Mouse (Mus musculus) spleen, postnatal 14 days (tissue): ENCODE data around the gene Wfdc12.
"Not testable (repeated sequence)": the region's sequence is repeated elsewhere in the genome, so short reads cannot be mapped to it uniquely, and the experiment has no call there.

Experiments
- DNase-seq, 2 experiments: peaks; one replicate each; pipeline ENCODE4 v3.0.0; 2021 to 2022; ENCODE audit warnings: low spot score in 2 of 2

Gene Wfdc12

DNA sequence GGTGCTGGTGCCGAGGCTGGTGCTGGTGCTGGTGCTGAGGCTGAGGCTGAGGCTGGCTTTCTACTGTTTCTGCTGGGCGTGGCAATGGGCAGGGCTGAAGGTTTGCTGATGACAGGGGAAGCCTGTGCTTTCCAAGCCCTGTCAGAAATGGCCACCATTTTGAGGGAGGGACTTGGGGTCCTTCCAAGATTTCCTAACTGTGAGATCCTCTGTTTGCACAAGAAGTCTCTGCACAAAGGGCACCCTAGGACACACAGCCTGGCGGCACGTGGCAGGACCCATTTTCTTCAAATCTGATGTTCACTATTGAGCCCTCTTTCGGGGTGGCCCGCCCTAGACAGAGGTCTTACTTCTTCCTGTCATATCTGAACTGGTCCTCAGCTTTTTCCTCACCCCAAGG is at the start of gene Wfdc12:
Gene Wfdc12, minus strand, starts transcription at position 33 of the 400 bp plus-strand sequence.
- DNase-seq, result no peak

DNA sequence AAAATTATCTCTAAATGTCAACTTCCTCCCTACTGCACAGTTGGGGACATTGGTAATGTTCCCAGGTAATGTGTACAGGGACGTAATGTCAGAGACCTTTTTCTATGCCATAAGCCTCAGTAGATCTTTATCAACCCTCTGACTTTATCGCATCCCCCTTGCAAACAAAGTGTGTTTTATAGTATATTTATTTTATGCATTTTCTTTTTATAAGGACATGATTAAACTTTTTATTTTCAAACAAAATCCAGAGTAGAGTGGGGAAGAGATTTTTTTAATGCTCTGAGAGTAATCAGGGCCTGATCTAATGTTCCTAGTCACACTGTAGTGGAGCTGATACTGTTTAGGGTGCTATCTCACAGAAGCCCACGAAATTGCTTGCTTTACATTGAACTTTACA is 48.0 kb upstream of the Wfdc12 start, which contains the start of gene Svs2:
Gene Svs2, minus strand, starts transcription at position 101 of the 400 bp plus-strand sequence.
- no peak for DNase-seq

GRCm38 (mm10) chr2:164232671-164233070 is 42.3 kb upstream of the Wfdc12 start:
- no peak for DNase-seq

GRCm38 (mm10) chr2:164228361-164229070 is 38.1 kb upstream of the Wfdc12 start:
- no peak for DNase-seq

- no peak for DNase-seq
Measured at GRCm38 (mm10) chr2:164221522-164221921, 31.1 kb upstream of the Wfdc12 start, which contains the start of gene Wfdc15b. TSS of gene Wfdc15b (minus strand) at chr2:164221660.

DNA sequence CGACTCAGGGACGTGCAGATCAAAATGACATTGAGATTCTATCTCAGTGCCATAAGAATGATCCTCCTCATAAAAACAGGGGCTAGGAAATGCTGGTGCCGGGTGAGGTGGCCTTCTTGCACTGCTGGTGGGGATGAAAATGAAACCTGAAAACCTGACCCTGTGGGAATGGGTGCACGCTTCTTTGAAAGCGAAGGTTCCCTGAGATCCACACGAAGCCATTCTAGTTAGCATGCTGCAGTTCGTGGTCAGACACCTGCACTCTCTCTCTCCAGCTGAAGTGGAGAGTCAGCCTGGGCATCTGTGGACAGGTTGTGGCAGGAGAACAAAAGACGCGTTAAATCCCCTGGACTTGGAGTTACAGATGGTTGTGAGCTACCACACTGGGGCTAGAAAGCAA is 28.9 kb upstream of the Wfdc12 start:
- DNase-seq, result no peak

DNA sequence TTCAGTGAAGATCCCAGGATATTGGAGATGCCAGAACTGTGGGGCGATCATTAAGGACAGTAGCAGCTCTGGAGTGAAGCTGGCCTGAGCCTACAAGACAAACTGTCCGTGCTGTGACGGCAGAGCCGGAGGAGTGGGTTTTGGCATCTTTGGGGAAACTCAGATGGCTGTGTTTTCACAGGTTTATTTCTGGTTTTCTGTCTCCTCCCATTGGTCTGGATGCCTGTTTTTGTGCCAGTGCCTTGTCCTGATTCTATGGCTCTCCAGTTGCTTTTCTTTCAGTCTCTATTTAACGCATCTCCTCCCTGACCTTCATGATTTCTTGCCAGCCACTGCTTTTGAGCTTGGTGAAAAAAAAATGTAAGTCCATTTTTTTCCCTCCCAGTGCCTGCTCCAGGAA is 22.3 kb upstream of the Wfdc12 start:
- no peak for DNase-seq

GRCm38 (mm10) chr2:164210892-164211291 is 20.5 kb upstream of the Wfdc12 start:
- DNase-seq, result no peak

DNA sequence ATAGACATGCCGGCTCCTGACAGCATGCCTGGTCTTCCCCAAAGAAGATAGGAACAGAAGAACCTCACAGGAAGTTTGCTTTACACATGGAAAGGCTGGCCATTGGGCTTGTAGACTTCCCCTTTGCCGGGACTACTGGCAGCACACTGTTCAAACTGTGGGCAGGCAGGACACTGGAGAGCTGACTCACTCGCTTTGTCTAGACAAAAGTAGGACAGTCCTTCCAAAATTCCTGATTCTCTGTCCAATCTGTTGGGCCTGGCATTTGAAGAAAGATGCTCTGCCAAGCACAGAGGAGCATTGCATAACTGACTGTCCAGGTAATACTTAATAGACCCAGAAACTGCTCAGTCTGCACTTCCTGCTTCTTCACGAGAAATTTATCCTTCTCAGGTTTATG is 16.3 kb upstream of the Wfdc12 start:
- no peak for DNase-seq

DNA sequence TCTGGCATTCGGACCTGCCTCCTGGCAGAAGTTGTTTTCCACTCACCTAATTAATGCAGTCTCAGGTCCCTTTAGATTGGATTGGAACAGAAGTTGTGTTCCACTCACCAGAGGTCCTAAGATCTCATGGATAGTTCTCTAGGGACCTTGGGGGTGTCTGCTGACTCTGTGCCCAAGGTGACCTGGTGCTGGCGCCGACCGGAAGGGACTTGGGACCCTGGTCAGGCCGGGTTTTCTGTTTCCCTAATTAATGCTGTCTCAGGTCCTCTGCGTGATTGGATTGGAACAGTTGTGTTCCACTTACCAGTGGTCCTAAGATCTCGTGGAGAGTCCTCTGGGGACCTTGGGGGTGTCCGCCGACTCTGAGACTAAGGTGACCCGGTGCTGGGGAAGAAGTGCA is 15.6 kb upstream of the Wfdc12 start:
- DNase-seq, result not testable (repeated sequence)

DNA sequence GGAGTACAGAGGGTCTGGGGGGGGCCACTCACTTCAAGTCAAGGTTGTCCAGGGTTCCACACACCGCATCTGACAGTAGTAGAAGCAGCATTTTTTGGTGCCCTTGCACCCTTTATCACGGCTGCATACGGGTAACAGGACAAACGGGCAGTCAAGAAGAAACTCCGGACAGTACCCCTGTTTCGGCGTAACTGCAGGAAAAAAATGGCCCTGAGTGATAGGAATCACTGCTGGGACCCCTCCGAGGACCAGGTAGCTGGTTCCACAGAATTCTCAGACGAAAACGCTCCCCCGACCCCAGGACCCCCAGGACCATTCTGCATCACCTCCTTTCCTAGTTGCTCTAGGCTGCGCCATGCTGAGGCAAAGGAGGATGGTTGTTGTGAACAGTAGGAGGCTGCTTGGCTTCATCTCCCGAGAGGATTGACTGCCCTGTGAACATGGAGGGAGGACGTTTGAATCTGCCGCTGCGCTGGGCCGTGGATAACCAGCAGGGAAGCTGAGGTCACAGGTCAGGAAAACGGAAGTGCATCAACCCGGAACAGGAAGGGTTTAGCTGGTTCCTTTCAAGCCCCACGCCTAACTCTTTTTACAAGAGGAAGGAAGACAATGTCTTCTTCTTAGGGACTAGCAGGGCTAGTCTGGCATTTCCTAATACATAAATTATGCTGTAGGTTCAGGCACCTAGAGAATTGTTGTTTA is 9.4 kb upstream of the Wfdc12 start, which contains the start of gene Wfdc15a:
Gene Wfdc15a, minus strand, starts transcription at position 505 of the 702 bp plus-strand sequence.
- DNase-seq, result no peak

DNA sequence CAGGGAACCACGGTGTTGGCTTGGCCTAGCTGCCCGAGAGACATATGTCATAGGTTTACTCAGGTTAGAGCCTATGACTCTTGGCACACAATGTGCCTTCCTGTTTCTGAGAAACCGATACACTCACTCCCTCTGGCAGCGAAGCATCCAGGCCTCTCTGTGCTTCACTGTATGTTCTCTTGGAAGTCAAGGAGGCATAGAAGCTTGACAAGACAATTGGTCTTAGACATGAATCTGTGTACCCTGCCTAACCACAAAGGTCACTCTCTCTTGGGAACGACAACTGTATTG is 6.2 kb upstream of the Wfdc12 start:
- DNase-seq, result no peak

GRCm38 (mm10) chr2:164195971-164196699 is 5.7 kb upstream of the Wfdc12 start:
- no peak for DNase-seq

DNA sequence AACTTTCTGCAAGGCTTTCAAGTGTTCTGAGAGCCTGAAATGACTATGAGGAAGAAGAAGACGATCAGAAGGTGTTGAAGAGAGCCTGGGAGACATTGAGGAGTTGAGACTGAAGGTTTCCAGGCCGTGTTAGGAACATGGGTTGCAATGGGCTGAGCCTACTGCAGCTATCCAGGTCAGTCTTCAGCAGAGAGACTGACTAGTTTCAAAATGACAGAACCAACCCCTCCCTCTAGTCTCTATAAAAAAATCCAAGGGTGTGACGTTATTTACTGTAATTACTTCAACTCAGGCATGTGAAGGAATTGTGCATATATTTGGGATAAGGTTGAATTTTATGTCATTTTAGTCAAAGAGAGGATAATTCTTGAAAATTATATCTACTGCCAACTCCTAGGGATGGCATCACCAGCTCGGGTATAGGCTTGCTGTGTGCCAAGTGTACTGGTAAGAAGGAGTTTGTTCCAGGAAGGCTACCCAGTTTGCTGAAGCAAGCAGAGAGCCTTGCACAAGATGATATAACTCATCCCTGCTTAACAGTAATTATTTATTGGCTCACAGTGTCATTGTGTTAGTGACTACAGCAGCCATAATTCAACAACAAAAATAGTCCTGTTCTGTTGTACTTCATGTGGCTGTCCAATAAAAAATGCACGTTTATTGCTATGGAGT is 4.7 kb upstream of the Wfdc12 start:
- no peak for DNase-seq

GRCm38 (mm10) chr2:164192279-164192678 is 1.9 kb upstream of the Wfdc12 start:
- DNase-seq, result no peak

DNA sequence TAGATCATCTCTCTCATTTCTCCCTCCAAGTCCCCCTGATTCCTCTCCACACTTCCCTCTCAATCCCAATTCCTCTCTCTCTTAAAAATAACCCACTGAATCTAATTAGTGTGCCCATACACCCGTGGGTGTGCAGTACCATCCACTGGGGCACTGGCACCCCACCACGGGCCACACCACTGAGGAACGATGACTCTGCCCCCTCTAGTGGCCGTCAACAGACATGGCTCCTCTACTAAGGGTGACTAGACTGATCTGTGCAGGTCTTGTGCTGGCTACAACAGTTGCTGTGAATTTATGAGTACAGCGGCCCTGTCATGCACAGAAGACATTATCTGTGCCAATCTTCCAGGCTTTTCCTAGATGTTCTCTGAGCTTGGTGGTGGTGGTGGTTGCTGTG is 1.7 kb downstream of the Wfdc12 start:
- no peak for DNase-seq

DNA sequence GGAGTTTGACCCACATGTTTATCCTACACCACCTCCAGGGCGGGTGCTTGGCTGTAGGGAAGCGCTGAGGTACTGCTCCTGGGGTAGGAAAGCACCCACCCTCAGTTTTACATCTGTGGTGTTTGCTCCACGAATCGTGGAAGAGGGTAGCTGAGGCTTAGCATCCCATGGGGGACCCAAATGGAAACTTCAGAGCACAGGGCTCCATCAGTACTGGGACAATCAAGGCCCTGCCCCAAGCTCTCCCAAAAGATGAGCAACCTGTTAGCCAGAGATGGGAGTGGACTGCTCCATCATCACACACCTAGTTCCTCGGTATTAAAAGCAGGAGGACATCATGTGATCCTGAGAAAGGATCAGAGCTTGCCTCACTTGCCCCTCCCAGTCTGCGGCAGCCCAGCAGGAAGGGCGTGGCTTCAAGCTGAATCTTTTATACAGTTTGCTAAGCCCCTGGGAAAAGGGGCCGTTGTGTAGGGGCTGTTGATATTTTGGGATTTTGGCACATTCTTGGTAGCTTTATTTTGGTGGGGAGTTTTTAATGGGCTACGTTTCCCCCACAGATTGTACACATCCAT is 6.2 kb downstream of the Wfdc12 start:
- DNase-seq, result no peak

GRCm38 (mm10) chr2:164183340-164183739 is 7.1 kb downstream of the Wfdc12 start:
- no peak for DNase-seq

GRCm38 (mm10) chr2:164182692-164183255 is 7.6 kb downstream of the Wfdc12 start, which contains the start of gene Wfdc5:
TSS of gene Wfdc5 (minus strand) at chr2:164182742.
- DNase-seq, result no peak

- no peak for DNase-seq
Measured at GRCm38 (mm10) chr2:164180770-164181169, 9.6 kb downstream of the Wfdc12 start.

DNA sequence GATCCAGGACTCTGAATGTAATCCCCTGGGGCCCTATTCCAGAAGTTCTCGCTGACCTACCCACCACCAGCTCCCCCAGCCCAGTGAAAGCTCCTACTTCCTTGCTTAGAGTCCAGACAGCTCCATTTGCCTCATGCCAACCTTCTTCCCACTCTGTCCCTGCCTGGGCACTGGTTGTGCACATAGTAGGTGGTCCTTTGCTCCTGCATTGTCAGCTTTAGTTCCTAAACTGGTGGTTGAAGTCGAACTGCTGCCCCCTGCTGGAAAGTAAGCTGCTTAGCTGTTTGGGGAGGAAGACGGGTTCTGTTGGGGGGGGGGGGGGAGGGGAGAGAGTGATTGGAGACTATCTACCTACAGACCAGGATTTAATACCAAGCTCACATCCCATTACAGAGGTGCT is 10.3 kb downstream of the Wfdc12 start:
- DNase-seq, result no peak
